In the genomic region with DNA sequence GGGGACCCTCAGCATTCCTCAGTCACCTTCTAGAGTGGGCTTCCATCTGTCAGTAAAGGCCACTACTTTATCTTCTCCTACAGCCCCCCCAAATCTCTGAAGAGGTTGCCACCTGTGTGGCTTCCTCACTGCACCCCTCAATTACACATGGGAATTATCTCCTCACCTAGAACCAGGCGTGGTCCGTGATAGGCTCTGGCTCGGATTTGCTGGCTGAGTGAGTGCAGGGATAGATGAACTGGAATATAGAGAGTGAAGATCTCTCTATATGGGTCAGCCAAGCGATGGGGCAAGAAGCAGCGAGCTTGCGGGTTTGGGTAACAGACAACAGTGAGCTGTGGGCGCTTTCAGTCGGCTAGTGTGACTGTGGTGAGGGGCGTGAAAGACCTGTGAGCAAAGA, we compare ENCODE assay signal across 15 mouse cellular contexts. TPM values are rescaled to one million over a fixed set of nuclear protein-coding genes. Genes with fewer than 3 reads are reported as not detected.
A peak's percentile ranks its signal among the peaks of the same experiment; 100 is the strongest.
DNase-seq lines count a peak whose midpoint lies in the region; ATAC-seq and TF ChIP-seq lines count a peak whose summit lies in the region.
"Had no signal": no experiment of that assay in that cellular context is flagged by ENCODE, and none has a peak within 500 bp of the region (broad histone marks: within the 10 kb centered on the region; RNA-seq: fewer than 3 reads in every experiment).

No protein-coding gene starts in this region.

- H3K36me3 ChIP-seq in forebrain, embryonic 10.5 days (replicated peaks): no peaks in the 10 kb centered on the region
- no peaks in the 10 kb centered on the region for H3K36me3 ChIP-seq in forebrain, embryonic 13.5 days (ENCODE audit: poor library complexity, severe bottlenecking)
- no peaks in the 10 kb centered on the region for H3K36me3 ChIP-seq in lung, embryonic 14.5 days (ENCODE audit: insufficient read depth)
- H3K36me3 ChIP-seq in limb, embryonic 15.5 days: no peaks in the 10 kb centered on the region
- H3K36me3 ChIP-seq: midbrain, embryonic 12.5 days had no signal

- intact Hi-C loops in gastrocnemius, postnatal 14 days (cut with DNase I; ENCODE audit: low total_unique reads): loop anchor here (5.0 kb wide), 1 partner anchor 37 kb away; the partner anchor contains the start of gene Spcs2

- 86% methylated on average over 9 of the region's 9 CpGs for WGBS in forebrain, embryonic 10.5 days
- WGBS in forebrain, embryonic 13.5 days: 79% methylated on average over 9 of the region's 9 CpGs
- 77% methylated on average over 9 of the region's 9 CpGs for WGBS in lung, embryonic 14.5 days
- 82% methylated on average over 9 of the region's 9 CpGs for WGBS in limb, embryonic 15.5 days

- no peak overlapping the region for H3K9ac ChIP-seq in forebrain, embryonic 13.5 days
- H3K9ac ChIP-seq in lung, embryonic 14.5 days: no peak overlapping the region
- no peak overlapping the region for H3K9ac ChIP-seq in limb, embryonic 15.5 days
- H3K9ac ChIP-seq: midbrain, embryonic 12.5 days had no signal

- no peak for TF ChIP-seq CTCF in lung, embryonic 14.5 days (IDR thresholded peaks at IDR 0.05; ENCODE audit: low read depth)

- no peak overlapping the region for H3K4me3 ChIP-seq in forebrain, embryonic 10.5 days
- no peak overlapping the region for H3K4me3 ChIP-seq in forebrain, embryonic 13.5 days
- no peak overlapping the region for H3K4me3 ChIP-seq in lung, embryonic 14.5 days (ENCODE audit: low read depth, low read length)
- no peak overlapping the region for H3K4me3 ChIP-seq in limb, embryonic 15.5 days
- H3K4me3 ChIP-seq: midbrain, embryonic 12.5 days had no signal

- H3K4me1 ChIP-seq in forebrain, embryonic 10.5 days: peaks cover 14% of the 10 kb centered on the region
- H3K4me1 ChIP-seq in forebrain, embryonic 13.5 days: peaks cover 11% of the 10 kb centered on the region
- H3K4me1 ChIP-seq in lung, embryonic 14.5 days (ENCODE audit: insufficient read depth): peaks cover 8% of the 10 kb centered on the region
- H3K4me1 ChIP-seq in limb, embryonic 15.5 days: 0 out of 2 replicates have a peak, but pooled peaks cover 4% of the 10 kb centered on the region

- 0 out of 2 replicates have a peak overlapping the region, but pooled peaks have one; percentile 35 for H3K27ac ChIP-seq in forebrain, embryonic 10.5 days
- no peak overlapping the region for H3K27ac ChIP-seq in forebrain, embryonic 13.5 days
- H3K27ac ChIP-seq in lung, embryonic 14.5 days (ENCODE audit: low read depth): no peak overlapping the region
- 0 out of 2 replicates have a peak overlapping the region, but pooled peaks have one; percentile 27 for H3K27ac ChIP-seq in limb, embryonic 15.5 days
- H3K27ac ChIP-seq: kidney, postnatal 0 days; midbrain, embryonic 12.5 days had no signal

- H3K4me2 ChIP-seq in forebrain, embryonic 13.5 days: no peak overlapping the region
- peak overlapping the region; percentile 31; the same call in 1 of the 2 replicates for H3K4me2 ChIP-seq in lung, embryonic 14.5 days
- H3K4me2 ChIP-seq in limb, embryonic 15.5 days: 0 out of 2 replicates have a peak overlapping the region, but pooled peaks have one; percentile 10
- H3K4me2 ChIP-seq: midbrain, embryonic 12.5 days had no signal

- no peak for ATAC-seq in forebrain, embryonic 13.5 days
- ATAC-seq in lung, embryonic 14.5 days (ENCODE audit: insufficient read depth): no peak
- ATAC-seq in limb, embryonic 15.5 days (ENCODE audit: insufficient number of reproducible peaks, low FRiP score, low TSS enrichment, low read depth): no peak
- ATAC-seq in megakaryocyte-erythroid progenitor cell, adult 5-6 weeks (replicated peaks; ENCODE audit: low FRiP score, low TSS enrichment, poor library complexity, severe bottlenecking): peak; percentile 10; the same call in 1 of the 2 replicates

- no peaks in the 10 kb centered on the region for H3K9me3 ChIP-seq in forebrain, embryonic 10.5 days
- no peaks in the 10 kb centered on the region for H3K9me3 ChIP-seq in forebrain, embryonic 13.5 days (replicated peaks)
- no peaks in the 10 kb centered on the region for H3K9me3 ChIP-seq in lung, embryonic 14.5 days (ENCODE audit: low read depth, low read length)
- H3K9me3 ChIP-seq in limb, embryonic 15.5 days: no peaks in the 10 kb centered on the region
- H3K9me3 ChIP-seq: midbrain, embryonic 12.5 days had no signal

- no peaks in the 10 kb centered on the region for H3K27me3 ChIP-seq in forebrain, embryonic 10.5 days (ENCODE audit: poor library complexity, severe bottlenecking)
- H3K27me3 ChIP-seq in forebrain, embryonic 13.5 days: no peaks in the 10 kb centered on the region
- no peaks in the 10 kb centered on the region for H3K27me3 ChIP-seq in lung, embryonic 14.5 days (ENCODE audit: insufficient read depth, low read length)
- no peaks in the 10 kb centered on the region for H3K27me3 ChIP-seq in limb, embryonic 15.5 days
- H3K27me3 ChIP-seq: midbrain, embryonic 12.5 days had no signal

- DNase-seq in forebrain, embryonic 10.5 days (ENCODE audit: extremely low spot score, low spot score): no peak
- no peak for DNase-seq in lung, embryonic 14.5 days
- DNase-seq in lung, adult 18-20 months: no peak
- DNase-seq in spleen, postnatal 4 days (ENCODE audit: low spot score in 2 of 2): no peak
- no peak for DNase-seq in gastrocnemius, postnatal 14 days
- DNase-seq: adrenal gland, postnatal 10 days; cerebellum, postnatal 10 days; lung, postnatal 10 days; right cerebral cortex, postnatal 4 days had no signal

RNA-seq across cellular contexts. Expression of gene Neu3, which starts 2.7 kb away (rescaled TPM):
- polyA plus RNA-seq in forebrain, embryonic 10.5 days (2016; fragmentation: Nextera tagmentation; extraction: Ambion mirVana): 2.1 and 2.2 TPM in 2 replicates
- 1.1 and 1.2 TPM in 2 replicates for polyA plus RNA-seq in forebrain, embryonic 13.5 days (2015; fragmentation: Nextera tagmentation; extraction: Ambion mirVana)
- polyA plus RNA-seq in lung, embryonic 14.5 days (2014; fragmentation: Nextera tagmentation; extraction: Ambion mirVana): 3.0 and 3.2 TPM in 2 replicates
- 5.0 and 5.1 TPM in 2 replicates for polyA plus RNA-seq in limb, embryonic 15.5 days (2015; fragmentation: Nextera tagmentation; extraction: Ambion mirVana)
- 3.9 and 8.1 TPM in 2 replicates for total RNA-seq in megakaryocyte-erythroid progenitor cell, adult 5-6 weeks (2014; fragmentation: Nextera tagmentation)
- total RNA-seq in megakaryocyte-erythroid progenitor cell, adult 5-6 weeks (2017): 3.9 and 5.8 TPM in 2 replicates
- 1 to 10 TPM; 2.9 to 3.3 TPM for total RNA-seq in gastrocnemius, postnatal 14 days (2021)

RNA-seq across cellular contexts. Expression of gene Xrra1, which starts 33.4 kb away (rescaled TPM):
- polyA plus RNA-seq in forebrain, embryonic 10.5 days (2016; fragmentation: Nextera tagmentation; extraction: Ambion mirVana): 0.48 and 0.52 TPM in 2 replicates
- polyA plus RNA-seq in forebrain, embryonic 13.5 days (2015; fragmentation: Nextera tagmentation; extraction: Ambion mirVana): 0.46 and 0.53 TPM in 2 replicates
- polyA plus RNA-seq in lung, embryonic 14.5 days (2014; fragmentation: Nextera tagmentation; extraction: Ambion mirVana): 0.30 and 0.34 TPM in 2 replicates
- 0.19 and 0.57 TPM in 2 replicates for polyA plus RNA-seq in limb, embryonic 15.5 days (2015; fragmentation: Nextera tagmentation; extraction: Ambion mirVana)
- total RNA-seq in megakaryocyte-erythroid progenitor cell, adult 5-6 weeks (2014; fragmentation: Nextera tagmentation): 0.07 TPM in 1 of 2 replicates, not detected in the other
- total RNA-seq in megakaryocyte-erythroid progenitor cell, adult 5-6 weeks (2017): not detected in 2 replicates
- total RNA-seq in gastrocnemius, postnatal 14 days (2021): 1 to 10 TPM in 1 of 2 experiments, under 1 TPM in 1; 0.47 to 1.4 TPM
- total RNA-seq: hematopoietic stem cell, adult 5-6 weeks had no signal

RNA-seq across cellular contexts. Expression of gene Spcs2, which starts 37.8 kb away (rescaled TPM):
- 367 and 394 TPM in 2 replicates for polyA plus RNA-seq in forebrain, embryonic 10.5 days (2016; fragmentation: Nextera tagmentation; extraction: Ambion mirVana)
- polyA plus RNA-seq in forebrain, embryonic 13.5 days (2015; fragmentation: Nextera tagmentation; extraction: Ambion mirVana): 334 and 336 TPM in 2 replicates
- 322 and 366 TPM in 2 replicates for polyA plus RNA-seq in lung, embryonic 14.5 days (2014; fragmentation: Nextera tagmentation; extraction: Ambion mirVana)
- polyA plus RNA-seq in limb, embryonic 15.5 days (2015; fragmentation: Nextera tagmentation; extraction: Ambion mirVana): 338 and 353 TPM in 2 replicates
- 93.4 and 132 TPM in 2 replicates for total RNA-seq in megakaryocyte-erythroid progenitor cell, adult 5-6 weeks (2014; fragmentation: Nextera tagmentation)
- total RNA-seq in megakaryocyte-erythroid progenitor cell, adult 5-6 weeks (2017): 136 and 153 TPM in 2 replicates
- total RNA-seq in gastrocnemius, postnatal 14 days (2021): 10 to 100 TPM; 45.4 to 58.1 TPM

Comparison
In these comparisons a context has a peak if more than half of its experiments do, and no peak if none do; other contexts are left out.
1. H3K27ac ChIP-seq: peak in forebrain, embryonic 10.5 days (single experiment) and limb, embryonic 15.5 days (single experiment); none in forebrain, embryonic 13.5 days (single experiment) and lung, embryonic 14.5 days (single experiment).